Mouse (Mus musculus): ENCODE data around the gene Cnih2.

Cnih2 gene

GRCm38 (mm10) chr19:5048138-5049056 lies 49.9 kb downstream of the Cnih2 start:
- no peak for DNase-seq (ENCODE audit: low read depth, low spot score)

DNA sequence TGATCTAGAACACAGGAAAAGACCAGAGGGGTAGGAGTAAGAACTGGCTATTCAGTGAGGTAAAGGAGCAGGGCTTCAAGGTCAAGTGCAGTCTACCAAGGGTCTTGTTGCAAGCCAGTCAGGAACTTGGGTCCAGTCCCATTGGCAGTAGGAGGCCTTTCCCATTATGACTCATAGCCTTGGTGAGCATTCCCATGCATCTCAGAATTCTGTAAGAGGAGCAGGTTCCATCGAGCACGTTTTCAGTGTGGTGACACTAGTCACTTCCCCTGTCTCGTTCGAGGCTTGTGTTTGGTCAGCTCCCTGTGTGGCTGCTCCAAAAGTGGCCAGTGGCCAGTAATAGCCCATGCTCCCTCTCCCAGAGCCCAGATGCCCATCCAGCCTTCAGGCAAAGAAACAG lies 52.8 kb downstream of the Cnih2 start:
- no peak for DNase-seq (ENCODE audit: low read depth, low spot score)

Data from retina, postnatal 7 days (tissue).